Mouse (Mus musculus) forebrain, embryonic 13.5 days (tissue): Measurements from ENCODE around the gene B3gnt9. TPM values are rescaled to one million over a fixed set of nuclear protein-coding genes. Genes with fewer than 3 reads are reported as not detected.

Source experiments
- ATAC-seq: fragments of 200-750 bp; cut with Nextera tagmentation; 2 replicates; pipeline ENCODE4 v1.8.0; 2017
- H3K27ac ChIP-seq: fragments of 300-500 bp; sonication (generic); 2 replicates; pipeline ENCODE4 v1.5.1; 2015; ENCODE audit warnings: inconsistent platforms, mild to moderate bottlenecking, moderate library complexity
- H3K27me3 ChIP-seq: fragments of 300-500 bp; sonication (generic); 2 replicates; pipeline ENCODE4 v1.6.1; 2015; ENCODE audit warnings: mild to moderate bottlenecking, inconsistent platforms
- H3K36me3 ChIP-seq: fragments of 300-500 bp; sonication (generic); 2 replicates; pipeline ENCODE4 v1.6.1; 2015; ENCODE audit warnings: mild to moderate bottlenecking, inconsistent platforms; ENCODE audit not compliant: poor library complexity, severe bottlenecking
- H3K4me1 ChIP-seq: fragments of 300-500 bp; sonication (generic); 2 replicates; pipeline ENCODE4 v1.6.1; 2015; ENCODE audit warnings: inconsistent platforms
- H3K4me2 ChIP-seq: fragments of 300-500 bp; sonication (generic); 2 replicates; pipeline ENCODE4 v1.6.1; 2015; ENCODE audit warnings: inconsistent platforms, mild to moderate bottlenecking, moderate library complexity
- H3K4me3 ChIP-seq: fragments of 300-500 bp; sonication (generic); 2 replicates; pipeline ENCODE4 v1.5.1; 2015; ENCODE audit warnings: mild to moderate bottlenecking, inconsistent platforms
- H3K9ac ChIP-seq: fragments of 300-500 bp; sonication (generic); 2 replicates; pipeline ENCODE4 v1.6.1; 2015; ENCODE audit warnings: mild to moderate bottlenecking, inconsistent platforms
- H3K9me3 ChIP-seq: fragments of 300-500 bp; sonication (generic); replicated peaks from 2 replicates; pipeline ENCODE4 v1.6.1; 2016; ENCODE audit warnings: inconsistent platforms
- WGBS: fragments of 180-500 bp; shearing (Covaris S2); methylation state at CpG from one replicate; pipeline ENCODE4 v1.1.7; 2015; 5-methylcytosine and 5-hydroxymethylcytosine counted together
- polyA plus RNA-seq: library from polyadenylated mRNA; unstranded; fragments of >200 nt; fragmentation: Nextera tagmentation; extraction: Ambion mirVana; gene quantifications from 2 replicates; pipeline ENCODE4 v1.2.1, GENCODE M21; 2015

B3gnt9 gene
- polyA plus RNA-seq, 1 experiment from 2014 or later = 2.4 TPM

GRCm38 (mm10) chr8:105265128-105265527 lies 10.2 kb upstream of the B3gnt9 start:
- peak overlapping the region; percentile 77 for H3K4me2 ChIP-seq

GRCm38 (mm10) chr8:105264024-105264982 lies 9.3 kb upstream of the B3gnt9 start, which contains the start of the genes Tradd and Fbxl8:
Gene Tradd, minus strand, starts transcription at chr8:105264609.
Gene Fbxl8, plus strand, starts transcription at chr8:105264648.
- Histone ChIP-seq H3K36me3 (no peaks in the 10 kb centered on the region), H3K9ac (peak within 1 kb of the TSS; percentile 67), H3K27me3 (peaks cover 96% of the 10 kb centered on the region), H3K4me3 (peak within 1 kb of the TSS; percentile 60), H3K4me1 (peaks cover 35% of the 10 kb centered on the region), H3K9me3 (no peaks in the 10 kb centered on the region; the same call in 1 of the 2 replicates), H3K4me2 (peak within 1 kb of the TSS; percentile 77), H3K27ac (no peak within 1 kb of the TSS)
- ATAC-seq = peak; percentile 43
- WGBS = 1% methylated on average over 51 of the region's 54 CpGs

More at GRCm38 (mm10) chr8:105265128-105265527, 10.2 kb upstream of the B3gnt9 start:
- Histone ChIP-seq H3K9ac (no peak overlapping the region), H3K36me3 (no peaks in the 10 kb centered on the region), H3K4me1 (peaks cover 36% of the 10 kb centered on the region), H3K27ac (no peak overlapping the region), H3K4me3 (peak overlapping the region; percentile 60; the same call in 1 of the 2 replicates), H3K27me3 (peaks cover 96% of the 10 kb centered on the region), H3K9me3 (no peaks in the 10 kb centered on the region; the same call in 1 of the 2 replicates)
- no peak for ATAC-seq
- 15% methylated on average over 10 of the region's 10 CpGs for WGBS

GRCm38 (mm10) chr8:105263244-105263912 lies 8.4 kb upstream of the B3gnt9 start:
- Histone ChIP-seq H3K27ac (no peak overlapping the region), H3K9ac (no peak overlapping the region), H3K9me3 (no peaks in the 10 kb centered on the region; the same call in 1 of the 2 replicates), H3K36me3 (no peaks in the 10 kb centered on the region), H3K4me3 (peak overlapping the region; percentile 60; the same call in 1 of the 2 replicates), H3K4me1 (peaks cover 34% of the 10 kb centered on the region), H3K27me3 (peaks cover 96% of the 10 kb centered on the region), H3K4me2 (peak overlapping the region; percentile 77)
- no peak for ATAC-seq
- 38% methylated on average over 16 of the region's 16 CpGs for WGBS

GRCm38 (mm10) chr8:105261326-105261980 lies 6.5 kb upstream of the B3gnt9 start:
- no peak overlapping the region for H3K4me3 ChIP-seq
- ATAC-seq = no peak
- H3K36me3 ChIP-seq = no peaks in the 10 kb centered on the region
- peaks cover 29% of the 10 kb centered on the region for H3K4me1 ChIP-seq
- H3K9ac ChIP-seq = no peak overlapping the region
- 87% methylated on average over 12 of the region's 12 CpGs for WGBS
- no peaks in the 10 kb centered on the region; the same call in 1 of the 2 replicates for H3K9me3 ChIP-seq
- H3K27me3 ChIP-seq = peaks cover 93% of the 10 kb centered on the region
- no peak overlapping the region for H3K27ac ChIP-seq
- no peak overlapping the region for H3K4me2 ChIP-seq

- peaks cover 29% of the 10 kb centered on the region for H3K4me1 ChIP-seq
- H3K4me2 ChIP-seq = no peak overlapping the region
- H3K36me3 ChIP-seq = no peaks in the 10 kb centered on the region
- no peaks in the 10 kb centered on the region for H3K9me3 ChIP-seq
- no peak overlapping the region for H3K4me3 ChIP-seq
- no peak for ATAC-seq
- 59% methylated on average over 7 of the region's 7 CpGs for WGBS
- no peak overlapping the region for H3K9ac ChIP-seq
- peaks cover 93% of the 10 kb centered on the region for H3K27me3 ChIP-seq
- no peak overlapping the region for H3K27ac ChIP-seq
Measured at GRCm38 (mm10) chr8:105260371-105261099, 5.6 kb upstream of the B3gnt9 start.

GRCm38 (mm10) chr8:105259721-105260320 lies 4.9 kb upstream of the B3gnt9 start:
- H3K9me3 ChIP-seq = no peaks in the 10 kb centered on the region
- H3K9ac ChIP-seq = peak overlapping the region; percentile 64
- H3K4me2 ChIP-seq = peak overlapping the region; percentile 79
- H3K27me3 ChIP-seq = peaks cover 93% of the 10 kb centered on the region
- WGBS = 4% methylated on average over 30 of the region's 30 CpGs
- ATAC-seq = peak; percentile 51
- peaks cover 28% of the 10 kb centered on the region for H3K4me1 ChIP-seq
- H3K27ac ChIP-seq = no peak overlapping the region
- peak overlapping the region; percentile 41 for H3K4me3 ChIP-seq
- H3K36me3 ChIP-seq = no peaks in the 10 kb centered on the region

GRCm38 (mm10) chr8:105258911-105259720 lies 4.2 kb upstream of the B3gnt9 start:
- H3K27me3 ChIP-seq = peaks cover 88% of the 10 kb centered on the region
- ATAC-seq = peak; percentile 22
- H3K9ac ChIP-seq = peak overlapping the region; percentile 64
- no peaks in the 10 kb centered on the region for H3K36me3 ChIP-seq
- 2% methylated on average over 55 of the region's 55 CpGs for WGBS
- no peaks in the 10 kb centered on the region for H3K9me3 ChIP-seq
- peaks cover 27% of the 10 kb centered on the region for H3K4me1 ChIP-seq
- peak overlapping the region; percentile 41 for H3K4me3 ChIP-seq
- H3K27ac ChIP-seq = no peak overlapping the region
- H3K4me2 ChIP-seq = peak overlapping the region; percentile 79

- 72% methylated on average over 7 of the region's 7 CpGs for WGBS
- H3K9me3 ChIP-seq = no peaks in the 10 kb centered on the region
- H3K9ac ChIP-seq = no peak overlapping the region
- no peak for ATAC-seq
- no peak overlapping the region for H3K27ac ChIP-seq
- no peaks in the 10 kb centered on the region for H3K36me3 ChIP-seq
- peaks cover 73% of the 10 kb centered on the region for H3K27me3 ChIP-seq
- H3K4me1 ChIP-seq = peaks cover 30% of the 10 kb centered on the region
- no peak overlapping the region for H3K4me3 ChIP-seq
- no peak overlapping the region for H3K4me2 ChIP-seq
Measured at GRCm38 (mm10) chr8:105257318-105258114, 2.6 kb upstream of the B3gnt9 start.

GRCm38 (mm10) chr8:105254152-105254965 lies 594 bp downstream of the B3gnt9 start:
- Histone ChIP-seq H3K4me2 (peak overlapping the region; percentile 97), H3K9me3 (no peaks in the 10 kb centered on the region), H3K9ac (peak overlapping the region; percentile 71), H3K36me3 (peaks cover 30% of the 10 kb centered on the region), H3K27me3 (peaks cover 45% of the 10 kb centered on the region), H3K4me1 (peaks cover 23% of the 10 kb centered on the region), H3K4me3 (peak overlapping the region; percentile 59), H3K27ac (no peak overlapping the region)
- ATAC-seq = peak; percentile 84
- WGBS = under 1% methylated on average over 74 of the region's 74 CpGs
